Mouse (Mus musculus) embryonic fibroblast, embryonic 13.5 days (primary cell): Measurements from ENCODE around the gene Utf1.

ENCODE experiments used
- CTCF ChIP-seq: IDR thresholded peaks from 2 replicates; pipeline ENCODE4 v1.5.1; 2011; ENCODE audit warnings: mild to moderate bottlenecking, control low read depth, low read length, moderate library complexity, borderline replicate concordance; ENCODE audit not compliant: insufficient read depth
- POLR2A ChIP-seq: IDR thresholded peaks from 2 replicates; pipeline ENCODE4 v1.6.1; 2011; ENCODE audit warnings: low read depth, mild to moderate bottlenecking, control low read depth, low read length, moderate library complexity

GRCm38 (mm10) chr7:139896271-139896670, 47.3 kb upstream of the Utf1 start:
- no peak for TF ChIP-seq CTCF
- TF ChIP-seq POLR2A = no peak
